Mouse (Mus musculus) CH12.LX (cell line): ENCODE data around the gene Dkkl1. TPM values are rescaled to one million over a fixed set of nuclear protein-coding genes. Genes with fewer than 3 reads are reported as not detected.

Source experiments
- DNase-seq: peaks from one replicate; pipeline ENCODE4 v3.0.0-alpha.2; 2013; ENCODE audit errors: extremely low read depth
- H3K27ac ChIP-seq: 2 replicates; pipeline ENCODE4 v1.5.1; 2012; ENCODE audit warnings: low read depth, mild to moderate bottlenecking, control low read depth, moderate library complexity; ENCODE audit not compliant: insufficient read depth
- H3K27me3 ChIP-seq: replicated peaks from 2 replicates; pipeline ENCODE3; 2012; ENCODE audit warnings: inconsistent platforms
- H3K36me3 ChIP-seq, 2 experiments: replicated peaks in 1 of 2; 2 replicates each; pipeline versions ENCODE3 to v1.6.1; 2012; ENCODE audit warnings: inconsistent platforms in 1 of 2, low read length in 1 of 2, mild to moderate bottlenecking in 1 of 2, mixed read lengths in 1 of 2, moderate library complexity in 1 of 2; ENCODE audit not compliant: control insufficient read depth in 1 of 2, insufficient read depth in 1 of 2
- H3K4me1 ChIP-seq, 2 experiments: 2 replicates each; pipeline ENCODE4 v1.6.1; 2012; ENCODE audit warnings: inconsistent platforms in 1 of 2, moderate library complexity in 1 of 2; ENCODE audit not compliant: insufficient read depth in 2 of 2, control insufficient read depth in 1 of 2
- H3K4me2 ChIP-seq: 2 replicates; pipeline ENCODE4 v1.6.1; 2012; ENCODE audit warnings: low read depth, mild to moderate bottlenecking, control low read depth; ENCODE audit not compliant: poor library complexity, insufficient read depth, severe bottlenecking
- H3K4me3 ChIP-seq, 3 experiments: fragments of 150-350 bp in 1 of 3; sonication (generic) in 1 of 3; replicated peaks in 1 of 3; 2 replicates each; pipeline versions ENCODE3 to v1.5.1; 2011 to 2012; ENCODE audit warnings: low read depth in 2 of 3, low read length in 2 of 3, mild to moderate bottlenecking in 2 of 3, moderate library complexity in 2 of 3, control low read depth in 1 of 3, improper control_type of control experiment in 1 of 3, inconsistent platforms in 1 of 3, mixed read lengths in 1 of 3; ENCODE audit not compliant: poor library complexity in 1 of 3
- H3K79me2 ChIP-seq: replicated peaks from 2 replicates; pipeline ENCODE4 v1.6.1; 2012; ENCODE audit warnings: mild to moderate bottlenecking, moderate library complexity; ENCODE audit not compliant: control insufficient read depth, poor library complexity, insufficient read depth, severe bottlenecking; ENCODE audit errors: extremely low read depth
- H3K9ac ChIP-seq: 2 replicates; pipeline ENCODE4 v1.6.1; 2012; ENCODE audit warnings: low read depth, mild to moderate bottlenecking, control low read depth, moderate library complexity; ENCODE audit not compliant: insufficient read depth
- H3K9me3 ChIP-seq: replicated peaks from 2 replicates; pipeline ENCODE3; 2012; ENCODE audit warnings: low read length, inconsistent platforms, mixed read lengths
- BHLHE40 ChIP-seq: IDR thresholded peaks from 2 replicates; pipeline ENCODE4 v1.6.1; 2011; ENCODE audit warnings: mild to moderate bottlenecking, low read depth, low read length, improper control_type of control experiment
- CHD1 ChIP-seq: IDR thresholded peaks from 2 replicates; pipeline ENCODE4 v1.6.1; 2012; ENCODE audit warnings: low read depth, low read length, improper control_type of control experiment, inconsistent platforms
- CHD2 ChIP-seq: IDR thresholded peaks from 2 replicates; pipeline ENCODE4 v1.6.1; 2011; ENCODE audit warnings: low read length, improper control_type of control experiment
- CTCF ChIP-seq, 2 experiments: IDR thresholded peaks in 1 of 2; conservative IDR thresholded peaks in 1 of 2; 2 replicates each; pipeline ENCODE4 v1.5.1; 2011 to 2012; ENCODE audit warnings: low read depth in 2 of 2, low read length in 2 of 2, improper control_type of control experiment in 1 of 2, inconsistent platforms in 1 of 2, mild to moderate bottlenecking in 1 of 2, moderate library complexity in 1 of 2
- E2F4 ChIP-seq: IDR thresholded peaks from 2 replicates; pipeline ENCODE4 v1.6.1; 2011; ENCODE audit warnings: low read depth, low read length, improper control_type of control experiment; ENCODE audit not compliant: insufficient replicate concordance
- ELF1 ChIP-seq: IDR thresholded peaks from 2 replicates; pipeline ENCODE4 v1.6.1; 2014; ENCODE audit warnings: low read depth, mild to moderate bottlenecking, inconsistent platforms, low read length, improper control_type of control experiment
- EP300 ChIP-seq: IDR thresholded peaks from 2 replicates; pipeline ENCODE4 v1.6.1; 2011; ENCODE audit warnings: low read length, improper control_type of control experiment
- ETS1 ChIP-seq: conservative IDR thresholded peaks from 2 replicates; pipeline ENCODE4 v1.6.1; 2012; ENCODE audit warnings: low read depth, mild to moderate bottlenecking, inconsistent platforms, low read length, improper control_type of control experiment, moderate library complexity
- HCFC1 ChIP-seq: IDR thresholded peaks from 2 replicates; pipeline ENCODE4 v1.6.1; 2012; ENCODE audit warnings: low read depth, mild to moderate bottlenecking, inconsistent platforms, low read length, improper control_type of control experiment
- IRF4 ChIP-seq: IDR thresholded peaks from 2 replicates; pipeline ENCODE4 v1.6.1; 2014; ENCODE audit warnings: low read depth, mild to moderate bottlenecking, inconsistent platforms, low read length, improper control_type of control experiment
- JUND ChIP-seq: conservative IDR thresholded peaks from 2 replicates; pipeline ENCODE4 v1.6.1; 2011; ENCODE audit warnings: low read depth, low read length, improper control_type of control experiment
- KAT2A ChIP-seq: IDR thresholded peaks from 2 replicates; pipeline ENCODE4 v1.6.1; 2012; ENCODE audit warnings: low read length, improper control_type of control experiment, inconsistent platforms; ENCODE audit not compliant: insufficient replicate concordance
- MAX ChIP-seq: IDR thresholded peaks from 2 replicates; pipeline ENCODE4 v1.6.1; 2011; ENCODE audit warnings: low read length, improper control_type of control experiment
- MAZ ChIP-seq: IDR thresholded peaks from 2 replicates; pipeline ENCODE4 v1.6.1; 2012; ENCODE audit warnings: low read depth, mild to moderate bottlenecking, inconsistent platforms, low read length, improper control_type of control experiment, moderate library complexity
- MEF2A ChIP-seq: IDR thresholded peaks from 2 replicates; pipeline ENCODE4 v1.6.1; 2014; ENCODE audit warnings: low read depth, mild to moderate bottlenecking, inconsistent platforms, low read length, improper control_type of control experiment, borderline replicate concordance
- MXI1 ChIP-seq: IDR thresholded peaks from 2 replicates; pipeline ENCODE4 v1.6.1; 2011; ENCODE audit warnings: mild to moderate bottlenecking, low read depth, low read length, improper control_type of control experiment
- NELFE ChIP-seq: IDR thresholded peaks from 2 replicates; pipeline ENCODE4 v1.6.1; 2011; ENCODE audit warnings: low read depth, low read length, improper control_type of control experiment
- NRF1 ChIP-seq: IDR thresholded peaks from 2 replicates; pipeline ENCODE4 v1.6.1; 2014; ENCODE audit warnings: low read depth, mild to moderate bottlenecking, inconsistent platforms, low read length, improper control_type of control experiment, moderate library complexity
- PAX5 ChIP-seq: IDR thresholded peaks from 2 replicates; pipeline ENCODE4 v1.6.1; 2012; ENCODE audit warnings: low read length, inconsistent platforms, mixed read lengths
- POLR2A ChIP-seq: IDR thresholded peaks from 2 replicates; pipeline ENCODE4 v1.6.1; 2011; ENCODE audit warnings: low read depth, mild to moderate bottlenecking, improper control_type of control experiment, low read length
- POLR2AphosphoS2 ChIP-seq: IDR thresholded peaks from 2 replicates; pipeline ENCODE4 v1.6.1; 2011; ENCODE audit warnings: low read depth, low read length, improper control_type of control experiment
- RCOR1 ChIP-seq: conservative IDR thresholded peaks from 2 replicates; pipeline ENCODE4 v1.6.1; 2012; ENCODE audit warnings: low read depth, mild to moderate bottlenecking, inconsistent platforms, low read length, improper control_type of control experiment
- SIN3A ChIP-seq: IDR thresholded peaks from 2 replicates; pipeline ENCODE4 v1.6.1; 2012; ENCODE audit warnings: low read length, improper control_type of control experiment, inconsistent platforms
- SMC3 ChIP-seq: IDR thresholded peaks from 2 replicates; pipeline ENCODE4 v1.6.1; 2011; ENCODE audit warnings: low read depth, low read length, improper control_type of control experiment
- TBP ChIP-seq: conservative IDR thresholded peaks from 2 replicates; pipeline ENCODE4 v1.6.1; 2011; ENCODE audit warnings: low read depth, low read length, improper control_type of control experiment
- TCF12 ChIP-seq: IDR thresholded peaks from 2 replicates; pipeline ENCODE4 v1.6.1; 2014; ENCODE audit warnings: low read depth, mild to moderate bottlenecking, inconsistent platforms, low read length, improper control_type of control experiment
- UBTF ChIP-seq: IDR thresholded peaks from 2 replicates; pipeline ENCODE4 v1.6.1; 2012; ENCODE audit warnings: low read depth, mild to moderate bottlenecking, inconsistent platforms, low read length, improper control_type of control experiment, moderate library complexity
- USF1 ChIP-seq: IDR thresholded peaks from 2 replicates; pipeline ENCODE4 v1.6.1; 2014; ENCODE audit warnings: low read depth, mild to moderate bottlenecking, inconsistent platforms, low read length, improper control_type of control experiment
- USF2 ChIP-seq: conservative IDR thresholded peaks from 2 replicates; pipeline ENCODE4 v1.6.1; 2011; ENCODE audit warnings: low read depth, low read length, improper control_type of control experiment
- ZC3H11A ChIP-seq: IDR thresholded peaks from 2 replicates; pipeline ENCODE4 v1.6.1; 2012; ENCODE audit warnings: low read depth, mild to moderate bottlenecking, inconsistent platforms, low read length, improper control_type of control experiment
- ZKSCAN1 ChIP-seq: IDR thresholded peaks from 2 replicates; pipeline ENCODE4 v1.6.1; 2012; ENCODE audit warnings: low read depth, inconsistent platforms, low read length, improper control_type of control experiment, borderline replicate concordance
- ZMIZ1 ChIP-seq: IDR thresholded peaks from 2 replicates; pipeline ENCODE4 v1.6.1; 2012; ENCODE audit warnings: low read depth, mild to moderate bottlenecking, inconsistent platforms, low read length, improper control_type of control experiment
- ZNF384 ChIP-seq: IDR thresholded peaks from 2 replicates; pipeline ENCODE4 v1.6.1; 2012; ENCODE audit warnings: low read depth, low read length, improper control_type of control experiment, inconsistent platforms
- dilution Hi-C: fragments of 300-500 bp; cut with MboI; formaldehyde crosslinking; loops from 2 replicates; pipeline ENCODE4 v1.14.3; 2020; ENCODE audit warnings: low sequenced_read_pairs; ENCODE audit not compliant: extremely low pct_unique_long_range_greater_than_20kb, extremely low pct_ligation_motif_present
- in situ Hi-C: fragments of 300-500 bp; cut with MboI; formaldehyde crosslinking; loops from 3 replicates; pipeline ENCODE4 v1.14.3; 2019; ENCODE audit warnings: low sequenced_read_pairs, low pct_ligation_motif_present, low pct_unique_long_range_greater_than_20kb, mixed read lengths
- polyA plus RNA-seq: library from polyadenylated mRNA; unstranded; fragments of >175 nt; gene quantifications from 2 replicates; pipeline ENCODE4 v1.2.1, GENCODE M21; 2012; ENCODE audit warnings: low read depth; ENCODE audit not compliant: insufficient read length
- total RNA-seq, 2 experiments: library from RNA; depleted of rRNA; stranded (reverse); fragments of 300-350 nt in 1 of 2; fragments of >200 nt in 1 of 2; gene quantifications; 2 replicates each; pipeline ENCODE4 v1.2.3; 2012 to 2014

Gene Dkkl1
- total and polyA plus RNA-seq, 3 experiments = 0.24 to 1.6 (median 0.44) TPM

- dilution Hi-C loops = no loop called here
- TF ChIP-seq CTCF (conservative IDR thresholded peaks at IDR 0.05 in 1 of 2, IDR thresholded peaks at IDR 0.05 in 1 of 2; ENCODE audit: low read depth in 2 of 2, low read length in 2 of 2) = no peak
- TF ChIP-seq TBP = no peak
- no peak for TF ChIP-seq CHD2
- no peak for TF ChIP-seq CHD1
- no peak for TF ChIP-seq IRF4
- no peak for TF ChIP-seq ZC3H11A
- TF ChIP-seq, all 38 proteins: peak for 0
- no peak for DNase-seq
- no peak overlapping the region for H3K4me3 ChIP-seq
- no peak overlapping the region for H3K4me2 ChIP-seq
- no peaks in the 10 kb centered on the region for H3K9me3 ChIP-seq
- H3K79me2 ChIP-seq = no peaks in the 10 kb centered on the region
- H3K9ac ChIP-seq = no peak overlapping the region
- H3K4me1 ChIP-seq = peaks cover 0 to 17% of the 10 kb centered on the region in 2 experiments; a peak in 2 of 4 replicates
- H3K27ac ChIP-seq = no peak overlapping the region
- no peaks in the 10 kb centered on the region for H3K36me3 ChIP-seq
- in situ Hi-C loops = no loop called here
- peaks cover 61% of the 10 kb centered on the region for H3K27me3 ChIP-seq
Observed at GRCm38 (mm10) chr7:45198961-45199360, 13.0 kb downstream of the Dkkl1 start.

- Histone ChIP-seq H3K4me1 (peaks cover 0 to 17% of the 10 kb centered on the region in 2 experiments; a peak in 2 of 4 replicates), H3K27me3 (peaks cover 65% of the 10 kb centered on the region), H3K9ac (no peak overlapping the region), H3K79me2 (no peaks in the 10 kb centered on the region), H3K27ac (no peak overlapping the region), H3K9me3 (no peaks in the 10 kb centered on the region), H3K4me3 (no peak overlapping the region), H3K36me3 (no peaks in the 10 kb centered on the region), H3K4me2 (no peak overlapping the region)
- in situ Hi-C loops = no loop called here
- peak; percentile 72 for DNase-seq
- dilution Hi-C loops = no loop called here
- TF ChIP-seq USF2 = no peak
- TF ChIP-seq TBP = no peak
- TF ChIP-seq RCOR1 = no peak
- TF ChIP-seq MAX = no peak
- TF ChIP-seq E2F4 = no peak
- TF ChIP-seq IRF4 = no peak
- no peak for TF ChIP-seq MXI1
- no peak for TF ChIP-seq KAT2A
- TF ChIP-seq ELF1 = peak; percentile 34; the same call in 1 of the 2 replicates
- TF ChIP-seq ETS1 = no peak
- TF ChIP-seq SMC3 = peak; percentile 90
- TF ChIP-seq ZNF384 = no peak
- TF ChIP-seq MAZ = no peak
- TF ChIP-seq HCFC1 = no peak
- no peak for TF ChIP-seq POLR2AphosphoS2
- no peak for TF ChIP-seq BHLHE40
- no peak for TF ChIP-seq JUND
- peak; percentile 11; the same call in 1 of the 2 replicates for TF ChIP-seq NELFE
- no peak for TF ChIP-seq MEF2A
- TF ChIP-seq TCF12 = no peak
- TF ChIP-seq NRF1 = 0 out of 2 replicates have a peak, but pooled peaks have one; percentile 11
- TF ChIP-seq POLR2A = no peak
- no peak for TF ChIP-seq EP300
- TF ChIP-seq CTCF (conservative IDR thresholded peaks at IDR 0.05 in 1 of 2, IDR thresholded peaks at IDR 0.05 in 1 of 2; ENCODE audit: low read depth in 2 of 2, low read length in 2 of 2) = peak; percentile 21 to 97; a peak in 2 of 4 replicates
- TF ChIP-seq UBTF = peak; percentile 52; the same call in 1 of the 2 replicates
- no peak for TF ChIP-seq ZKSCAN1
- TF ChIP-seq USF1 = no peak
- TF ChIP-seq PAX5 = no peak
- TF ChIP-seq SIN3A = no peak
- TF ChIP-seq ZC3H11A = peak; percentile 36; the same call in 1 of the 2 replicates
- TF ChIP-seq ZMIZ1 = no peak
Observed at GRCm38 (mm10) chr7:45198435-45198834, 13.5 kb downstream of the Dkkl1 start.
